Mouse (Mus musculus): ENCODE results near the gene Olfr78. TPM values are rescaled to one million over a fixed set of nuclear protein-coding genes. Genes with fewer than 3 reads are reported as not detected.

Olfr78 gene
- not detected in 2 replicates for polyA plus RNA-seq (2016; fragmentation: Nextera tagmentation; extraction: Ambion mirVana)

DNA sequence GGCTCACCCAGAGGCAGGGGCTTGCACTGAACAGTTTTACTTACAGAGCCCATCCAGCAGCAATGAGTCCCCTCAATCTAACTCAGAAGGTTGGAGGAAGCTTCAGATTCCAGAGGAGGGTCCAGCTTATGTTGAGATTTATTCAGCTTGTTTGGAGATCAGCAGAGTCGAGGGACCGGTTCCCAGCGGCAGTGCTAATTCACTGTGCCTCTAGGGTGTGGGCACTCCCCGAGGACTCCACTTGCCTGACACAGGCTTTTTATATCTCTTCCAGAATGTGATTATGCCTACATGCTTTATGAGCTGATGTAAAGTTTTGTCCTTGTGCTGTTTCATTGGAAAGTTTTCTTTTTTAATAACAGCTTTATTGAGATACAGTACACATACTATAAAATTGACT lies at the start of gene Olfr78, which contains the start of gene Olfr560:
Gene Olfr78 (minus strand): TSS at position 206 of the 400 bp plus-strand sequence.
Gene Olfr560 (minus strand): TSS at position 101 of the 400 bp plus-strand sequence.
- Histone ChIP-seq H3K9me3 (replicated peaks) (no peaks in the 10 kb centered on the region), H3K36me3 (no peaks in the 10 kb centered on the region), H3K27ac (replicated peaks) (no peak within 1 kb of the TSS), H3K27me3 (ENCODE audit: low read depth, poor library complexity, severe bottlenecking) (no peaks in the 10 kb centered on the region), H3K4me1 (no peaks in the 10 kb centered on the region), H3K4me3 (no peak within 1 kb of the TSS)
- no peak for DNase-seq (ENCODE audit: low spot score)
- WGBS: 76% methylated on average over 4 of the region's 4 CpGs

DNA sequence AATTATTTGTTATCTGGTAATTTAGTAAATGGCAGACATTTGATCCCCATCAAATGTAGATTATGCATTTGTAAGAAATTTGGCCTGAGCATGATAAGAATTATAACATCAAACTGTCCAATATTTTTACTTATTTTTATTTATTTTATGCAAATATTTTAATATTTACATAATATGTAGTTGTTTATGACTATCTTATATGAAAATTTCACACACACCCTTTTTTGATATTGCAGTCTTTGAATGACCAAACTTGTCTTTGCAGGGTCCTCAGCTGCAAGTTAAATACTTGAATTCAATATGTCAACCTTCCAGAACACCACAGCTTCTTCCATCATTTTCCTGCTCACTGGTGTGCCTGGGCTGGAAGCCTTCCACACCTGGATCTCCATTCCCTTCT lies 43.9 kb upstream of the Olfr78 start, which contains the start of gene Olfr564:
Gene Olfr564 (plus strand): TSS at position 301 of the 400 bp plus-strand sequence.
- H3K27ac ChIP-seq (replicated peaks): no peak within 1 kb of the TSS
- no peak within 1 kb of the TSS for H3K4me3 ChIP-seq
- no peak for DNase-seq (ENCODE audit: low spot score)
- H3K4me1 ChIP-seq: no peaks in the 10 kb centered on the region
- no peaks in the 10 kb centered on the region for H3K9me3 ChIP-seq (replicated peaks)
- H3K36me3 ChIP-seq: no peaks in the 10 kb centered on the region
- no peaks in the 10 kb centered on the region for H3K27me3 ChIP-seq (ENCODE audit: low read depth, poor library complexity, severe bottlenecking)

DNA sequence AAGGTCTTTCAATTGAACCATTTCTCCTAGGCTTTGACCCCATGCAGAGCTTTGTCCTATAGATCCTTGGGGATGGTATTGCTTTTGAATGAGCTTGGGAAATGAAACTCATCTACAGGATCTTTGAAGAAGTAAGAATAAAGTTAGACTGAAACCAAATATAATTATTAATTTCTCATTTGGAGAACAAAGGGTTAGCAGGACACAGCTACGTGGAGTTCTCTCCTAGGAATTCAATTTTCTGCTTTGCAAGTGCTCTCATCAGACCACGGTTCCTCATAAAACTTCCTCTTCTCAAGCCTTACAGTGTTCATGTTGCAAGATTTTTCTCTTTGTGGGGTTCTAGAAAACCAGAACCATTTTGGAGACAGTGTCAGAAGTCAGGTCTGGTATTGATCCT lies 11.7 kb upstream of the Olfr78 start, which contains the start of gene Olfr561:
Gene Olfr561 (plus strand): TSS at position 301 of the 400 bp plus-strand sequence.
- Histone ChIP-seq H3K36me3 (no peaks in the 10 kb centered on the region), H3K4me1 (no peaks in the 10 kb centered on the region), H3K4me3 (no peak within 1 kb of the TSS), H3K27ac (replicated peaks) (no peak within 1 kb of the TSS), H3K9me3 (replicated peaks) (no peaks in the 10 kb centered on the region), H3K27me3 (ENCODE audit: low read depth, poor library complexity, severe bottlenecking) (no peaks in the 10 kb centered on the region)
- 81% methylated on average over 2 of the region's 2 CpGs for WGBS
- no peak for DNase-seq (ENCODE audit: low spot score)

DNA sequence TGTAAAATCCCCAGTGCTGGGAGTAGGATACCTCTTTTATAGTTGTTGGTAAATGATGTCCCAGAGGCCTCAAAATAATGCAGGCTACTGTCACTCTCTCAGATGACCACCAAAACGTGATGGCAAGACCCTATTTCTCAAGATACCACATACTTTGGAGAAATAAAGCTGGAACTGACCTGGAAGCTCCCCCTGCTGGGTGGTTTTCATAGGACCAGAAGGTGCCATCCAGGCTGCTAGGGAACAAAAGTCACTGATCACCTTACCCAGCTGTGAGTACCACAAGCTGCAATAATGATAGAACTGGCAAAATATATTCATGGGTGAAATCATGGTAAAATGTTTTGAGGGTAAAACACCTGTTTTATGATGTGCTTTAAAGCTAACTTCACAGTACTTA lies 7.2 kb downstream of the Olfr78 start:
- no peak for DNase-seq (ENCODE audit: low spot score)

DNA sequence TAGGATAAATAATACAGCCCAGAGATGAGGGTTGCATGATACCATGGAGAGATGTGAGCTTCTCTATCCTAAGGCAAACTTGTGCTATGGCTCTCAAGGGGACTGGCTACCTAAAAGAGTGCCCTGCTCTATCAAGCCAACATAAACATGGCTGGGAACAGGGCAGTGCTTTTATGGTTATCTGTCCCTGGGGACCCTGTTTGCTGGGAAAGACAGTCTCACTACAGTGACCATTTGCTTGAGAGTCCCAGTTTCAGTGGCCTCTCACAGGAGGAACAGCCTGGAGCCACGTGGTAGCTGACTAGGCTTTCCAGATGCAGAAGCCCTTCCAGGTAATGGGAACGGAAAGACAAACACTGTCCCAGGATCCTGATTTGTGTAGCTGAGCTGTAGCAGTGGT lies 21.6 kb downstream of the Olfr78 start:
- DNase-seq (ENCODE audit: low spot score): no peak
- H3K27ac ChIP-seq (replicated peaks): no peak overlapping the region
- 60% methylated on average over 2 of the region's 2 CpGs for WGBS

More for the DNA sequence above, 7.2 kb downstream of the Olfr78 start:
- Histone ChIP-seq H3K27ac (replicated peaks) (no peak overlapping the region), H3K4me1 (no peaks in the 10 kb centered on the region), H3K36me3 (no peaks in the 10 kb centered on the region), H3K9me3 (replicated peaks) (no peaks in the 10 kb centered on the region), H3K27me3 (ENCODE audit: low read depth, poor library complexity, severe bottlenecking) (no peaks in the 10 kb centered on the region), H3K4me3 (no peak overlapping the region)
- WGBS: 29% methylated on average over 1 of the region's 1 CpGs

DNA sequence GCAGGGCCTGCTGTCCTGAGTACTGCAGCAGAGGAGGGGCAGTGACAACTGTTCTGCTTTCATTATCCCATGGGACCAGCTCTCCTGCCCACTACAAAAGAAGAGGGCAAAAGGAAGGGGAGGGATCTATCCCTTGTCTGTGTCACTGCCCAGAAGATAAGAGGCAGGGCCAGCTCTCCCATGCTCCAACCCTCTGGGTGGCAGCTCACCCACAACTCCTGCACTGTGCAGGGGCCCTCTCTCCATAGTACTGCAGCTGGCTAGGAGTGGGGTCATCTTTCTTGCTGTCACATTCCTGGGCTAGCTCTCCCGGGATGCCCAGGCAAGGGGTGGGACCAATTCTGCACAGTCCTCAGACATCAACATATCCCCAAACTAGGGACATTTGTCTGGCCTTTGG lies 25.5 kb downstream of the Olfr78 start:
- WGBS: 75% methylated on average over 1 of the region's 1 CpGs
- no peaks in the 10 kb centered on the region for H3K27me3 ChIP-seq (ENCODE audit: low read depth, poor library complexity, severe bottlenecking)

More for the DNA sequence above, 21.6 kb downstream of the Olfr78 start:
- Histone ChIP-seq H3K9me3 (replicated peaks) (no peaks in the 10 kb centered on the region), H3K36me3 (no peaks in the 10 kb centered on the region), H3K27me3 (ENCODE audit: low read depth, poor library complexity, severe bottlenecking) (no peaks in the 10 kb centered on the region), H3K4me1 (no peaks in the 10 kb centered on the region), H3K4me3 (no peak overlapping the region)

DNA sequence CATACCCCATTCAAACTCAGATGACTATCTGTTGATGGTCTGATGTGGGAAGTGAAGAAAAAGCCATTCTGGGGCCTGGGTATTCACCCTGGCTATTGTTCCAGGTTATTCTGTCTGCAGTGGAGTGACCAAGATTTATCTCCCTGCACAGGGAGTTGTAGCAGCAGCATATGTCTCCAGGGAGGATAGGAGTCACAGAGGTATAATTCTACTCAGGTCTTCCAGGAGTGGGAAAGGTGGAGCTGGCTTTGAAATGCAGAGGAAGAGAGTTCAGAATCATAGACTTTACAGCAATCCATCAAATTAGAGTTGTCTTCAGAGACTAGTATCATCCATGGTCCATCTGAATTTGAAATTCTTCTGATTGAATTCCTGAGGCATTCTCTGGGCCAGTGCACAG lies 31.9 kb downstream of the Olfr78 start, which contains the start of gene Olfr559:
Gene Olfr559 (minus strand): TSS at position 101 of the 400 bp plus-strand sequence.
- Histone ChIP-seq H3K9me3 (replicated peaks) (no peaks in the 10 kb centered on the region), H3K27me3 (ENCODE audit: low read depth, poor library complexity, severe bottlenecking) (no peaks in the 10 kb centered on the region), H3K4me1 (no peaks in the 10 kb centered on the region), H3K4me3 (no peak within 1 kb of the TSS), H3K36me3 (no peaks in the 10 kb centered on the region), H3K27ac (replicated peaks) (no peak within 1 kb of the TSS)
- no peak for DNase-seq (ENCODE audit: low spot score)

More for the DNA sequence above, 25.5 kb downstream of the Olfr78 start:
- Histone ChIP-seq H3K4me3 (no peak overlapping the region), H3K27ac (replicated peaks) (no peak overlapping the region), H3K36me3 (no peaks in the 10 kb centered on the region), H3K4me1 (no peaks in the 10 kb centered on the region), H3K9me3 (replicated peaks) (no peaks in the 10 kb centered on the region)
- DNase-seq (ENCODE audit: low spot score): no peak

DNA sequence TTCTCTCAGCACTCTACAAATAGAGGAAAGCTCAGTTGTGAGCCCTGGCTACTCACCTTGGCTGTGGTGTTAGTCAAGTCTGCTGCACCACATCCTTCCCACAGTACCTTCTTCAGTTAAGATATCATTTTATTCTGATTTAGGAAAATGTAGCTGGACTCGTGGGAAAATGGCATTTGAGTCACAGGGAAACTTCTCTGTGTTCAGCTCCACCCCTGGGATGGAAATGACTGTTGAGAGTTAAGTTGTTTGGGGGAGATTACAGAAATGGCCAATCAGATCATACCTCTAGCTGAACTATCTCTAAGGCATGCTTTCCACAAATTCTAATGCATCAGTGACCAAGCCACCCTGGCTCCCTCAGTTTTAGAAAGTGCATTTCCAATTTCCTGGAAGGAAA lies 40.3 kb downstream of the Olfr78 start, which contains the start of gene Olfr33:
Gene Olfr33 (minus strand): TSS at position 101 of the 400 bp plus-strand sequence.
- Histone ChIP-seq H3K4me1 (no peaks in the 10 kb centered on the region), H3K9me3 (replicated peaks) (no peaks in the 10 kb centered on the region), H3K27me3 (ENCODE audit: low read depth, poor library complexity, severe bottlenecking) (no peaks in the 10 kb centered on the region), H3K27ac (replicated peaks) (no peak within 1 kb of the TSS), H3K4me3 (no peak within 1 kb of the TSS), H3K36me3 (no peaks in the 10 kb centered on the region)
- DNase-seq (ENCODE audit: low spot score): no peak
- 42% methylated on average over 1 of the region's 1 CpGs for WGBS

DNA sequence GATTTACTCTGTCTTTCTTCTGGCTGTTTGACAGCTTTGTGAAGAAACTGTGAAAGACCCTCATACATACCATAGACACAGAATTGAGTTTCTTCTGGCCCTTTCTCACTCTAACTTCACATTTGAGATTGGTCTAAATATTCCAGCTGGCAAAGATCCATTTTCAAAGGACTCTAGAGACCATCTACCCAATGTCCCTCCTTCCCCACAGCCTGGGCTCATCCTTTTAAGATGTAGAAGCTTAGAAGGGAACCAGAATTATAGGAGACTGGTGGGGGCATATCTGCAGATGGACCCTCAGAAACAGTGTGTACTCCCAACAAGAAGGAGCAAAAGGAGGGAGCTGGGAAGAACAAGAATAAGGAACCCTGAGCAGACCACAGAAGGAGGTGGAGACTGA lies 57.4 kb downstream of the Olfr78 start, which contains the start of gene Olfr558:
Gene Olfr558 (plus strand): TSS at position 301 of the 400 bp plus-strand sequence.
- DNase-seq (ENCODE audit: low spot score): no peak
- H3K27ac ChIP-seq (replicated peaks): no peak within 1 kb of the TSS
- no peak within 1 kb of the TSS for H3K4me3 ChIP-seq
- no peaks in the 10 kb centered on the region for H3K9me3 ChIP-seq (replicated peaks)
- no peaks in the 10 kb centered on the region for H3K36me3 ChIP-seq
- no peaks in the 10 kb centered on the region for H3K4me1 ChIP-seq
- no peaks in the 10 kb centered on the region for H3K27me3 ChIP-seq (ENCODE audit: low read depth, poor library complexity, severe bottlenecking)

DNA sequence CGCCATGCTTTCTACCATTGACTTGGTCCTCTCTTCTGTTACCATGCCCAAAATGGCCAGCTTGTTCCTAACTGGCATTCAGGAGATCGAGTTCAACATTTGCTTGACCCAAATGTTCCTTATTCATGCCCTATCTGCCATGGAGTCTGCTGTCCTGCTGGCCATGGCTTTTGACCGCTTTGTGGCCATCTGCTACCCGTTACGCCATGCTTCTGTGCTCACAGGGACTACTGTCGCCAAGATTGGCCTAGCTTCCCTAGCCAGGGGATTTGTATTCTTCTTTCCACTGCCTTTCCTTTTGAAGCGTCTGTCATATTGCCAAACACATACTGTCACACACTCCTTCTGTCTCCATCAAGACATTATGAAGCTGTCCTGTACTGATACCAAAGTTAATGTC lies 60.8 kb downstream of the Olfr78 start:
- Histone ChIP-seq H3K36me3 (no peaks in the 10 kb centered on the region), H3K4me3 (no peak overlapping the region), H3K4me1 (no peaks in the 10 kb centered on the region), H3K27ac (replicated peaks) (no peak overlapping the region), H3K9me3 (replicated peaks) (no peaks in the 10 kb centered on the region), H3K27me3 (ENCODE audit: low read depth, poor library complexity, severe bottlenecking) (no peaks in the 10 kb centered on the region)
- 86% methylated on average over 7 of the region's 7 CpGs for WGBS
- no peak for DNase-seq (ENCODE audit: low spot score)

DNA sequence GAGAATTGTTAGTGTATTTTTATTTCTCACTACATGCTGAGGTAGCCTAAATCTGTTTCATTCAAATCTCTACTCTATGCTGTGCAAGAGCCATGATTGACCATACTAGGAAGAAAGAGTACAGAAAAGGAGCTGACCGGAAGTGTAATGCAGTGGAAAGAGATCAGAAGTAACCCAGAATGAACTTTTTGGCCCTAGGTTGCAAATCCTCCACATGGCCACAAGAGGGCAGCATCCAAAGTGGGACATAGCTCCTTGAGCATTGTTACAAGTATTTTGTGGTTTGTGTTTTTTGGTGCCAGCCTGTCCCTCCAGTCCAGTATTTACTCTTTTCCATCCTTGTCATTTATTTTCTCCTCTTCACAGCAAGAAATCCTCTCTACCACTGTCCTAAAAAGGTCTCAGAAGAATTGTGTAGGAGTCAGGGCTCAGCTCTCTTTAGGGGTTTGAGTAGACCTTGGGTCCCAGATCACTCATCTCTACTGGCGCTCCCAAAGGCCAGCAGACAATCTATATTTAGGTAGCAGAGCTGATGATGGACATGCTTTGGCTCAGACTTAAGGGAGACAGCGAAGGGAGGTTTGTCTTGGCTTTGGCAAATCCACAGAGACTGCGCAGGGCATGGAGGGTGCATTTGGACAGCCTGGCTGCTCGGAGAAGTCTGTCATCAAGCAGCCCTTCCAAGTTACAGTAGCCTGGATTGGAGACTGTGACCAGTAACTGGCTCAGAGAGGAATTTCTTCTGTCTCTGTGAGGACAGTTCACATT lies 63.7 kb downstream of the Olfr78 start, which contains the start of gene Olfr557:
Gene Olfr557 (plus strand): TSS at position 553 of the 768 bp plus-strand sequence.
- H3K27ac ChIP-seq (replicated peaks): no peak within 1 kb of the TSS
- no peaks in the 10 kb centered on the region for H3K27me3 ChIP-seq (ENCODE audit: low read depth, poor library complexity, severe bottlenecking)
- WGBS: 83% methylated on average over 5 of the region's 5 CpGs
- H3K4me1 ChIP-seq: no peaks in the 10 kb centered on the region
- no peaks in the 10 kb centered on the region for H3K36me3 ChIP-seq
- H3K9me3 ChIP-seq (replicated peaks): no peaks in the 10 kb centered on the region
- H3K4me3 ChIP-seq: no peak within 1 kb of the TSS
- DNase-seq (ENCODE audit: low spot score): peak; percentile 35
